Mouse (Mus musculus) hindbrain, embryonic 11.5 days (tissue): ENCODE measurements around the gene Akt2. TPM values are rescaled to one million over a fixed set of nuclear protein-coding genes. Genes with fewer than 3 reads are reported as not detected.

Experiments used
- ATAC-seq: fragments of 200-750 bp; cut with Nextera tagmentation; 2 replicates; pipeline ENCODE4 v1.8.0; 2017; ENCODE audit warnings: mild to moderate bottlenecking, moderate TSS enrichment, moderate library complexity; ENCODE audit not compliant: low FRiP score
- DNase-seq: peaks from one replicate; pipeline ENCODE4 v3.0.0-alpha.2; 2015; ENCODE audit warnings: low spot score
- H3K27ac ChIP-seq: fragments of 300-500 bp; sonication (generic); 2 replicates; pipeline ENCODE4 v1.5.1; 2014; ENCODE audit warnings: mild to moderate bottlenecking, low read depth, low read length
- H3K27me3 ChIP-seq: fragments of 300-500 bp; sonication (generic); 2 replicates; pipeline ENCODE4 v1.6.1; 2014; ENCODE audit warnings: mild to moderate bottlenecking, low read length, moderate library complexity, mixed read lengths; ENCODE audit not compliant: control insufficient read depth, insufficient read depth
- H3K36me3 ChIP-seq: fragments of 300-500 bp; sonication (generic); 2 replicates; pipeline ENCODE4 v1.6.1; 2014; ENCODE audit warnings: mild to moderate bottlenecking, low read length, moderate library complexity, mixed read lengths; ENCODE audit not compliant: control insufficient read depth, insufficient read depth
- H3K4me1 ChIP-seq: fragments of 300-500 bp; sonication (generic); replicated peaks from 2 replicates; pipeline ENCODE4 v1.6.1; 2014; ENCODE audit warnings: low read length, mixed read lengths; ENCODE audit not compliant: control insufficient read depth, insufficient read depth
- H3K4me2 ChIP-seq: fragments of 300-500 bp; sonication (generic); replicated peaks from 2 replicates; pipeline ENCODE4 v1.6.1; 2014; ENCODE audit warnings: mild to moderate bottlenecking, low read depth, low read length
- H3K4me3 ChIP-seq: fragments of 300-500 bp; sonication (generic); 2 replicates; pipeline ENCODE4 v1.5.1; 2014; ENCODE audit warnings: low read depth, low read length
- H3K9ac ChIP-seq: fragments of 300-500 bp; sonication (generic); 2 replicates; pipeline ENCODE4 v1.6.1; 2014; ENCODE audit warnings: low read depth, low read length
- H3K9me3 ChIP-seq: fragments of 300-500 bp; sonication (generic); 2 replicates; pipeline ENCODE4 v1.6.1; 2016; ENCODE audit warnings: low read length; ENCODE audit not compliant: control insufficient read depth
- WGBS: fragments of 180-500 bp; shearing (Covaris S2); extraction: QIAGEN DNeasy Blood & Tissue Kit; methylation state at CpG from one replicate; pipeline ENCODE4 v1.1.7; 2014; 5-methylcytosine and 5-hydroxymethylcytosine counted together
- polyA plus RNA-seq: library from polyadenylated mRNA; unstranded; fragments of >200 nt; fragmentation: Nextera tagmentation; extraction: Ambion mirVana; gene quantifications from 2 replicates; pipeline ENCODE4 v1.2.1, GENCODE M21; 2014

Gene Akt2
- polyA plus RNA-seq, 1 experiment from 2014 or later: 67.5 TPM

DNA sequence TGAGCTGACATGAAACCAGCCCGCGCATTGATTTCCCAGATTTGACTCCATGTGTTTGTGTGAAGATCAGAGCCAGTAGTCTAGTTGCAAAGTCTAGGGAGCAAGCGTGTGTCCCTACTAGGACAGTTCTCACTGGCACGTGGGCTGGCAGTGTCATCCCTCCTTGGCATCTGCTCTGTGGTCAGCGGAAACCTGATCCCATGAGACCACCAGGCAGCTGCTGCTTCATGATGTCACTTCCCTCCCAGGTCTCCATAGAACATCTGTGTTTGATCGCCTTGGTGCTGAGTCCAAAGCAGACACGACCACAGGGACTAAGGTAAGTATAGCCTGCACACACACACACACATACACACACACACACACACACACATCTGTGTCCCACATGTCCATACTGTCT lies 12.9 kb upstream of the Akt2 start:
- Histone ChIP-seq H3K4me1 (no peaks in the 10 kb centered on the region), H3K27me3 (no peaks in the 10 kb centered on the region), H3K4me3 (no peak overlapping the region), H3K36me3 (peaks cover 7% of the 10 kb centered on the region; the same call in 1 of the 2 replicates), H3K27ac (no peak overlapping the region), H3K9me3 (no peaks in the 10 kb centered on the region), H3K4me2 (no peak overlapping the region), H3K9ac (no peak overlapping the region)
- no peak for ATAC-seq
- 71% methylated on average over 7 of the region's 7 CpGs for WGBS
- no peak for DNase-seq

DNA sequence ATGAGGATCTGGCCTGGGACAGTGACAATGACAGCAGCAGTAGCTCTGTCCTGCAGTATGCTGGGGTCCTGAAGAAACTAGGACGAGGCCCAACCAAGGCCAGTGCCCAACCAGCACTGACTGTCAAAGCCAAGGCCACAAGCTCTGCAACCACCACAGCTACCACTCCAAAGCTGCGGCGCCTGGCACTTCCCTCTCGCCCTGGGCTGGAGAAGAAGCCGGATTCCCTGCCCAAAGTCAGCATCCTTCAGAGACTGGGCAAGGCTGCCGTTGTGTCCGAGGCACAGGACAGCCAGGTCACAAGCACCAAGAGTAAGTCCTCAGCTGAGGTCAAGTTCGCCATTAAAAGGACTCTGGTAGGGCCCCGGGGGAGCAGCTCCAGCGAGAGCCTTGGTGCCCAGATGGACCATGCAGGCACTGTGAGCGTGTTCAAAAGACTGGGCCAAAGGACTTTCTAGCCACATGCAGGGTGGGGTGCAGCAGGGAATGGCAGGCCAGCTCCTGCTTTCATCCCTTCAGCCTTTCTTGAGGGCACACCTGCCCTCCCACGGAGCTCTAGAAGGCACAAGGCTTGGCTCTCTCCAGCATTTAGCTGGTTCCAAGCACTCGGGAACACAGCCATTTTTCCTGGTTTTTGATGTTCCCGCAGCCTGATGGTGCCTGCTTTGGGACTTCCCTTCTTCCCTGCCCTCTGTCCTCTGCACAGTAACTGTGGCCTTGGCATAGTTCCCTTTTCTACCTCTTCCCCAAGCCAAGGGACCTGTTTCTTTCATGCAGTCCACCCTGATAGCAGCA lies 10.8 kb upstream of the Akt2 start:
- no peak overlapping the region for H3K4me3 ChIP-seq
- peaks cover 5% of the 10 kb centered on the region; the same call in 1 of the 2 replicates for H3K36me3 ChIP-seq
- ATAC-seq (no peak), DNase-seq (no peak)
- no peak overlapping the region for H3K4me2 ChIP-seq
- 87% methylated on average over 14 of the region's 14 CpGs for WGBS
- no peak overlapping the region for H3K9ac ChIP-seq
- no peaks in the 10 kb centered on the region for H3K4me1 ChIP-seq
- no peak overlapping the region for H3K27ac ChIP-seq
- no peaks in the 10 kb centered on the region for H3K9me3 ChIP-seq
- H3K27me3 ChIP-seq: no peaks in the 10 kb centered on the region

- DNase-seq: no peak
- 79% methylated on average over 2 of the region's 2 CpGs for WGBS
Measured at GRCm38 (mm10) chr7:27586861-27587260, 4.5 kb upstream of the Akt2 start.

DNA sequence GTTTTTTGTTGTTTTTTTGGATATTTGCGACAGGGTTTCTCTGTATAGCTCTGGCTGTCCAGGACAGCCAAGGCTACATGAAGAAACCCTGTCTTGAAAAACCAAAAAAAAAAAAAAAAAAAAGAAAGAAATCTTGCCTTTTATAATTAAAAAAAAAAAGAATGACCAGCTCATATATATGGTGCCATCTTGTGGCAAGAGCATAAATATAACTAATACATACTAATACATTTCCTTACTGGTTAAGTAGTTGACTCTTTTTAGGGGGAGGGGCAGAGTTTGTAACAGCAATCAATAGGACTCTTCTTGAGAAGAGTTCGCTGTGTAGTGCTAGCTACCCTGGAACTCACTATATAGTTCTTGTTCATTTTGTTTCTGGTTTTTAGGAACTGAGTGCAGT lies 3.6 kb upstream of the Akt2 start:
- DNase-seq (no peak), ATAC-seq (no peak)
- H3K36me3 ChIP-seq: no peaks in the 10 kb centered on the region
- H3K27ac ChIP-seq: no peak overlapping the region
- H3K4me2 ChIP-seq: no peak overlapping the region
- H3K9ac ChIP-seq: no peak overlapping the region
- H3K4me1 ChIP-seq: 0 out of 2 replicates have a peak, but pooled peaks cover under 1% of the 10 kb centered on the region
- no peak overlapping the region for H3K4me3 ChIP-seq
- 88% methylated on average over 2 of the region's 2 CpGs for WGBS
- H3K9me3 ChIP-seq: no peaks in the 10 kb centered on the region
- H3K27me3 ChIP-seq: no peaks in the 10 kb centered on the region

More at GRCm38 (mm10) chr7:27586861-27587260, 4.5 kb upstream of the Akt2 start:
- Histone ChIP-seq H3K27ac (no peak overlapping the region), H3K4me1 (no peaks in the 10 kb centered on the region), H3K27me3 (no peaks in the 10 kb centered on the region), H3K4me2 (no peak overlapping the region), H3K36me3 (no peaks in the 10 kb centered on the region), H3K9ac (no peak overlapping the region), H3K9me3 (no peaks in the 10 kb centered on the region), H3K4me3 (no peak overlapping the region)
- no peak for ATAC-seq

DNA sequence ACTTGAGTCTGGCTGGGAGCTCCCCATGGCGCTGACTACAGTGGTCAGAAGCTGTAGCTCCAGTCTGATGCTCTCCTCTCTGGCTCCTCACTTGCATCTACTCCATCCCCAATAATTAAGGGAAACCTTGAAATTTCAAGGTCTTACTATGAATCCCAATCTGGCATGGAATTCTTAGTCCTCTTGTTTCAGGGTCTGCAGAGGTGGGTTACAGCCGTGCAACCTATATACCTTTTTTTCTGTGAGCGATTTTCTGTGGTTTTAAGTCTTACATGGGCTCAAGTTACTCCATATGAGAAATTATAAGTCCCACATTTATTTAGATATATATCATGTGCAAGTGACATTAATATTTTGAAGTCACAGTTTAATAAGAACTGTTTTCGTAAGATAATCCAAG lies 1.3 kb upstream of the Akt2 start:
- H3K36me3 ChIP-seq: no peaks in the 10 kb centered on the region
- H3K9ac ChIP-seq: no peak overlapping the region
- H3K4me2 ChIP-seq: no peak overlapping the region
- WGBS: 96% methylated on average over 4 of the region's 4 CpGs
- DNase-seq (no peak), ATAC-seq (no peak)
- no peaks in the 10 kb centered on the region for H3K9me3 ChIP-seq
- 0 out of 2 replicates have a peak, but pooled peaks cover 3% of the 10 kb centered on the region for H3K4me1 ChIP-seq
- H3K27me3 ChIP-seq: no peaks in the 10 kb centered on the region
- no peak overlapping the region for H3K27ac ChIP-seq
- no peak overlapping the region for H3K4me3 ChIP-seq

DNA sequence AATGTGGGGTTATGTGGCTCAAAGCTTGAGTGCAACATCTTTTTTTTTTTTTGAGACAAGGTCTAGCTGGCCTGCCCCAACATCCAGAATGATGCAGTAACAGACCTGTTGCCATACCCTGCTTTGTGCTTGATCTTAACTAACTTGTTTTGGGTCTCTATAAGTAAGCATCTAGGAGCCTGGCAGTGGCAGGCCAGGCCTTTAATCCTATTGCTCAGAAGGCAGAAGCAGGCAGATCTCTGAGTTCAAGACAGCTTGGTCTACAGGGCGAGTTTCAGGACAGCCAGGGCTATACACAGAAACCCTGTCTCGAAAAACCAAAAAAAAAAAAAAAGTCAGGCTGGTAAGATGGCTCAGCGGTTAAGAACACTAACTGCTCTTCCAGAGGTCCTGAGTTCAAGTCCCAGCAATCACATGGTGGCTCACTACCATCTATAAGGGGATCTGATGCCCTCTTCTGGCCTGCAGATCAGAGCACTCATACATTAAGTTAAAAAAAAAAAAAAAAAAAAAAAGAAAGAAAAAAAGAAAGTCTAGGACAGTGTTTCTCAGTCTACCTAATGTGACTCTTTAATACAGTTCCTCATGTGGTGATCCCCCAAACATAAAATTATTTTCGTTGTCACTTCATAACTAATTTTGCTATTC lies 662 bp upstream of the Akt2 start:
- 0 out of 2 replicates have a peak, but pooled peaks cover 3% of the 10 kb centered on the region for H3K4me1 ChIP-seq
- peak overlapping the region; percentile 41 for H3K4me2 ChIP-seq
- peak; percentile 3; the same call in 1 of the 2 replicates for ATAC-seq
- peak overlapping the region; percentile 38; the same call in 1 of the 2 replicates for H3K9ac ChIP-seq
- peak overlapping the region; percentile 98; the same call in 1 of the 2 replicates for H3K27ac ChIP-seq
- peak overlapping the region; percentile 60 for H3K4me3 ChIP-seq
- 62% methylated on average over 4 of the region's 4 CpGs for WGBS
- DNase-seq: no peak
- no peaks in the 10 kb centered on the region for H3K9me3 ChIP-seq
- no peaks in the 10 kb centered on the region for H3K36me3 ChIP-seq
- H3K27me3 ChIP-seq: no peaks in the 10 kb centered on the region

GRCm38 (mm10) chr7:27592217-27592929 lies 1.0 kb downstream of the Akt2 start:
- DNase-seq (no peak), ATAC-seq (peak; percentile 79; the same call in 1 of the 2 replicates)
- Histone ChIP-seq H3K4me2 (peak overlapping the region; percentile 68), H3K36me3 (no peaks in the 10 kb centered on the region), H3K27ac (peak overlapping the region; percentile 98), H3K4me1 (peaks cover 8% of the 10 kb centered on the region; the same call in 1 of the 2 replicates), H3K4me3 (peak overlapping the region; percentile 60), H3K27me3 (no peaks in the 10 kb centered on the region), H3K9ac (peak overlapping the region; percentile 86), H3K9me3 (no peaks in the 10 kb centered on the region)
- 3% methylated on average over 17 of the region's 17 CpGs for WGBS

- no peak for DNase-seq
- Histone ChIP-seq H3K9me3 (no peaks in the 10 kb centered on the region), H3K36me3 (no peaks in the 10 kb centered on the region), H3K27ac (no peak overlapping the region), H3K4me3 (peak overlapping the region; percentile 60), H3K27me3 (no peaks in the 10 kb centered on the region), H3K9ac (peak overlapping the region; percentile 86), H3K4me2 (peak overlapping the region; percentile 68), H3K4me1 (peaks cover 8% of the 10 kb centered on the region; the same call in 1 of the 2 replicates)
- no peak for ATAC-seq
- WGBS: 69% methylated on average over 12 of the region's 12 CpGs
Measured at GRCm38 (mm10) chr7:27592934-27593645, 1.7 kb downstream of the Akt2 start.
